Mouse (Mus musculus) A20 (cell line): ENCODE measurements around the gene Rnf10.

ENCODE experiments used
- DNase-seq: peaks from one replicate; pipeline ENCODE4 v3.0.0-alpha.2; 2011; ENCODE audit warnings: low read depth, low spot score

Gene Rnf10

DNA sequence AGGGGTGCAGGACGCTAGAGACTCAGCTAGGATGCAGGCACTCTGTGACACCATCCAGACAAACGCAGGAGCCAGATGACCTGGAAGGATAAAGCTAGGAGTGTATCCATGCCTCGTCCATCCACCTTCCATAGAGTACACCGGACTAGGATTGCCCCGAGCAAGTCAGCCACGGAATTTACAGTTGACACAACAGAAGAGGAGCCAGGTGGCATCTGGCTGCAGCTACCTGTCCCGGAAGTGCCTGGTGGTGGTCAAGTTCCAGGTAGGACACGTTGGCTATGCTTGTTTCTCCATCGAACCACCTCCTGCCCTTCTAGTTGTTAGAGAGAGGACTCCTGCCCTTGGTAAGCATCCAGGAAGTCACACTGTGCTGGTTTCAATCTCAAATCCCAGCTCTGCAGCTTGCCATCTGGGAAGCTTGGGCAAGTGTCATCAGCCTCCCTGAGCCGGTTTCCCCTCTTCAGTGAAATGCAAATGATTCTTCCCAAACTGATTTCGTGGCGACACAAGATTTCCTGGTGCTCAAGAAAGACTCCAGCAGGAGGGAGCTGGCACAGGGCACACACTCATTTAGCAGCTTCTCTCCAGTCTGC lies 78.0 kb downstream of the Rnf10 start:
- DNase-seq: no peak

DNA sequence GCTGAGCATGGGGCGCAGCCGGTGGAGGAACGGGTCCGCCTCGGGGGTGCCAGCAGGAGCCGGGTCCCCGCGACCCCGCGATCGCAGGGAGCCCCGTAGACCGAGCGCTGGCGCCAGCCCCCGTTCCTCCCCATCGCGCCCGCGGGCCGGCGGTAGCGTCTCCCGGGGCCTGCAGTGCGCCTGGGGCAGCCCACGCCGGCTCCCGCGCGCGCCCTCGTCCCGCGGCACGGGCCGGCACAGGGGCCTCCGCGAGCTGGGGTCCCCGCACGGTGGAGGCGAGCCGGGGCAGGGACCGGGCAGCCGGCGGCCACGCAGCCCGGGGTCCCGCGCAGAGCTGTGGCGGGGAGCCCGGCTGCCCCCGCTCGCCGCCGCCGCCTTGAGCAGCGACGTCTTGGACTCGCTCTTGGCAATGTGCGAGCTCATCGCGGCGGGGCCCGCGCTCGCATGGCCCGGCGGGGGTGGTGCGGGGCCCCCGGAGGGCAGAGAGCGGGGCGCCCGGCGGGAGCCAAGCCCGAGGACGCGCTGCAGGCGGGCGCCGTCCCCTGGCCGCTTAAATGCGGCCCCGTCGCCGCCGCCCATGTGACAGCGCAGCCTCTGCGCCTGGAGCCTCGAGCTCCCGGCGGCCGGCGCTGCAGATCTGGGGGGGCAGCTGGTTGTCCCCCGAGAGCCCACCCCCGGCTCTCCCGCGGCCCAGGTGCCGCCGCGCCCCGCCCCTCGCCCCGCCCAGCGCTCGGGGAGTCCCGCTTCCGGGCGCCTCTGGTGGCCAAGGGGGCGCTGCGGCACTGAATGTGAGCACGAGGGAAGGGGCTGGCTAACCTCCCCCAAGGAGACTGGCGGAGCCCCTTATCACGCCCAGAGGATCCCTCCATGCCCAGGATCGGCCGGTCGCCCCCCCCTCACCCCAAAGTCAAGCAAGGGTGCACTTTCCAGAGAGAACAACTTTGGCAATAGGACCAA lies 78.8 kb downstream of the Rnf10 start, which contains the start of gene Cabp1:
Gene Cabp1, minus strand, starts transcription at position 713 of the 957 bp plus-strand sequence.
- peak; percentile 89 for DNase-seq

DNA sequence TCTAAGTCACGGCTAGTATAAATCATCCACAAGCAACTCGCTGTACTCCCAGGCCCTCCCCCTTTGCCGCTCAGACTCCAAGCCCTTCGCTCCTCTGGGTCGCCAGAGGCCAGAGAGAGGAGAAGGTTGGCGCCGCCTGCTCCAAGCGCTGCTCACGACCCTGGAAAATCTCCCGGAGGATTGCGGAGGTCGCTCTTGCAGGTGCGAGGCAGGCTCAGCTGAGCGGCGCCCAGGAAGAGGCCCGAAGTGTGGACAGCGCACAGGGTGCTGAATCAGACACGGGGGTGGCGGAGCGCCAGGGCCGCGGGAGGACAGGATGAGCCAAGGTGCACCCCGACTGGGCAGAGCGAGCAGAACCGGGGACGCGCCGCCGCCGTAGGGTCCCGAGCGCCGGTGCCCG lies 79.5 kb downstream of the Rnf10 start:
- peak; percentile 53 for DNase-seq

DNA sequence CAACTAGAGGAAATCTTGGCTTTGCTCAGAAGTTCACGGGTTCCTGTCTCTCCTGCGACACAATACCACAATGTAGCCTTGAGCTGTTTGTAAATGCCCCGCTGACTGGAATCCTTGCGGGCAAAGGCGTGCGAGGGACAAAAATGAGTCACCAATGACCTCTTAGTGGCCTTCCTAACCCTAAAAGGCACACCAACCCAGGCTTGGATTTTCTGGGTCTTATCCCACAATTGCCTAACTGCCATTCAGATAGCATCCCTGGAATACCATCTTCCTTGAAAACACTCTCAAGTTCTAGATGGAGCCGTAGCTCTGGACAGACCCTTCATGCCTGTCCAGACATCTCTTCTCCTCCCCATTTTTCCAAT lies 79.9 kb downstream of the Rnf10 start:
- DNase-seq: no peak

DNA sequence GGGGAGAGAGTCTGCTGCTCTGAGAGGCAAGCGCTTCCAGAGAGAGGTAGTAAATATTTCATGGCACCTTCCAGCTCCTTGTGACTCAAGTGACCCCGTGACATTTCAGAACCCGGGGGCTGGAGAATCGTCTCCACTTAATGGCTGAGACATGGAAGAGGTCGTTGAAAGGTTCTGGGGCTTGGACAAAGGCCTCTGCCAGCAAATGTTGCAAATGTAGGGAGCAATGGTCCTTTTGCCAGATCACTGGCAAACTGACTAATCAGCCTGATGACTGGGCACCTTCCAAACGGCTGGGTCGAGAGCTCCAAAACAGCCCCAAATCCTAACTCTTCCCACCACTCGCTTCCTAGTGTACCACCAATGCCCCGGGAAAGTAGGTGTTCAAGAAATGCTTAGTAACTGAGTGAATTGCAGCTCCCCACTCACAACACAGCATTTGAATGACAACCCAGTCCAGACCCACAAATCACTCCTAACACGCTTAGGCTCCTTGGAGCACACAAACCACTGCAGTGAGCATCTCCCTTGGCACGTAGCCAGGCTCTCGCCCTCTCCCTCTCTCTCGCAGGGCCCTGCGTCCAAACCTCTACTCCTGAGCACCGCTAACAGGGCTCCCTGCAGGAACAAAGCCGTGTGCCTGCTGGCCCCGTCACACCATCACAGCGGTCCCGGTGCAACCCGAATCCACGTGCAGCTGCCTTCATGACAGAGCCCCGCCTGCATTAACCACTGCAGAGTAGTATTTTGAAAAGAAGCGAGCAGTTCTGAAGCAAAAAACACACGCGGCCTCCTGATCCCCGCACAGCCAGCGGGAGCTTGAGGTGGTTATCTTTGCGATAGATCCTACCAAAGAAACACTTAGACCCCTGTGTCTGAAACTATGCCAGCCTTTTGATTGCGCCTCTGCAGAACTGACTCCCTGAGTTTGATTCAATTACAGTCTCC lies 80.5 kb downstream of the Rnf10 start:
- no peak for DNase-seq
